In the genomic region with DNA sequence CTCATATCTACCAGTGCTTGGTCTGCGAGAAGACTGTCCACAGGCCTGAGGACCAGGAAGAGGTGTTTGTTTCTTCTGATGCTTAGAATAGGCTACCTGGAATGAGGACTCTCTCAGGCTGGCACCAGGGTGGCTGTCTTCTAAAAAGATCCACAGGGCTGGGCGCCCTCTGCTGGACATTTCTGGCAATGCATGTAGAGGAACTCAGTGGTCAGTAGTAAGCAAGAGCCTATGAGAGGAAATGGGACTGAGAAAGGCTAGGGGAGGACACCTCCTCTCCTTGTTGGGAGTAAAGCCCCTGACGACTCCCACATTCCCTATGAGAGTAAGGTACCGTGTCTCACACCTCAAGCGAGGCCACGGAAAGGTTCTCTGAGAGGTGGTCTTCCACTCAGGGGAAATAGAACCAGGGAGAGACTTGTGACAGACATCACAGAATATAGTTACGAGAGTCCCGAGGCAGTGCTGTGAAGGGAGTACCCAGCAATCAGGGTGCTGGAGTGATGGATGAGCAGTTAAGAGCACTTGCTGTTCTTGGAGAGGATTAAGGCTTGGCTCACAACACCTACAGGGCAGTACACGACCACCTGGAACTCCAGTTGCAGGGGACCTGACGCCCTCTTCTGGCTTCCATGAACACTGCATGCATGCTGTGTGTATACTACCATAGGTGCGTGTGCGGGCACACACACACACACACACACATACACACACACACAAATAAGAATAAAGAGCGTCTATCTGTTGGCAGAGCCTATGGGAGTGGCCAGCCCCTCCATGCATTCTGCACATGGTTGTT, we compare ENCODE assay signal across 8 mouse cellular contexts. TPM values are rescaled to one million over a fixed set of nuclear protein-coding genes. Genes with fewer than 3 reads are reported as not detected.
A peak's percentile ranks its signal among the peaks of the same experiment; 100 is the strongest.
DNase-seq lines count a peak whose midpoint lies in the region; ATAC-seq and TF ChIP-seq lines count a peak whose summit lies in the region.

No protein-coding gene starts in this region.

- TF ChIP-seq CTCF in intestine, postnatal 0 days (IDR thresholded peaks at IDR 0.05; ENCODE audit: low read depth) = peak; percentile 93
- peak; percentile 94; the same call in 1 of the 2 replicates for TF ChIP-seq CTCF in small intestine, adult 2 months (IDR thresholded peaks at IDR 0.05; ENCODE audit: extremely low read depth, insufficient read length, insufficient replicate concordance, low read depth, low read length)

- peak; percentile 57 for ATAC-seq in intestine, postnatal 0 days
- ATAC-seq in midbrain, embryonic 13.5 days = peak; percentile 74

- H3K27ac ChIP-seq in intestine, postnatal 0 days (ENCODE audit: low read depth, low read length) = no peak overlapping the region
- no peak overlapping the region for H3K27ac ChIP-seq in midbrain, embryonic 13.5 days
- H3K27ac ChIP-seq in small intestine, adult 2 months (ENCODE audit: insufficient read depth, low read depth, low read length) = no peak overlapping the region

- WGBS in intestine, postnatal 0 days = 62% methylated on average over 13 of the region's 13 CpGs
- WGBS in midbrain, embryonic 13.5 days = 67% methylated on average over 13 of the region's 13 CpGs
- WGBS in small intestine, adult 2 months = 57% methylated on average over 13 of the region's 13 CpGs

- DNase-seq in adrenal gland, adult 2 months = peak; percentile 71
- DNase-seq in embryo, embryonic 10 days (ENCODE audit: low spot score) = peak; percentile 91
- DNase-seq in gastrocnemius, postnatal 14 days = peak; percentile 80
- DNase-seq in left cerebral cortex, postnatal 25 days (ENCODE audit: low spot score in 2 of 2) = peak; percentile 85 to 88
- DNase-seq in yolk sac, embryonic 10.5 days (ENCODE audit: low spot score) = peak; percentile 66

- H3K4me1 ChIP-seq in intestine, postnatal 0 days (replicated peaks; ENCODE audit: control insufficient read depth, insufficient read depth, low read length) = no peaks in the 10 kb centered on the region
- H3K4me1 ChIP-seq in midbrain, embryonic 13.5 days (replicated peaks) = no peaks in the 10 kb centered on the region
- H3K4me1 ChIP-seq in small intestine, adult 2 months (ENCODE audit: control insufficient read depth, insufficient read depth, insufficient read length, low read length) = no peaks in the 10 kb centered on the region

- TF ChIP-seq POLR2A in small intestine, adult 2 months (IDR thresholded peaks at IDR 0.05; ENCODE audit: low read depth, low read length) = no peak

- H3K9ac ChIP-seq in intestine, postnatal 0 days (ENCODE audit: low read depth, low read length) = no peak overlapping the region
- H3K9ac ChIP-seq in midbrain, embryonic 13.5 days (replicated peaks) = no peak overlapping the region

- intact Hi-C loops in gastrocnemius, postnatal 14 days (cut with DNase I; ENCODE audit: low total_unique reads) = no loop called here
- intact Hi-C loops in left cerebral cortex, postnatal 25 days (cut with DNase I) = loop anchor here (1.0 to 5.0 kb wide), 4 partner anchors 25 to 770 kb away; no protein-coding TSS in a partner anchor

- H3K4me3 ChIP-seq in intestine, postnatal 0 days (ENCODE audit: low read depth, low read length) = no peak overlapping the region
- H3K4me3 ChIP-seq in midbrain, embryonic 13.5 days (replicated peaks) = no peak overlapping the region
- no peak overlapping the region for H3K4me3 ChIP-seq in small intestine, adult 2 months (ENCODE audit: low read depth, low read length)

- no peaks in the 10 kb centered on the region for H3K9me3 ChIP-seq in intestine, postnatal 0 days (ENCODE audit: control insufficient read depth)
- H3K9me3 ChIP-seq in midbrain, embryonic 13.5 days = no peaks in the 10 kb centered on the region

- H3K36me3 ChIP-seq in intestine, postnatal 0 days (ENCODE audit: control insufficient read depth, insufficient read depth) = no peaks in the 10 kb centered on the region
- H3K36me3 ChIP-seq in midbrain, embryonic 13.5 days = no peaks in the 10 kb centered on the region
- no peaks in the 10 kb centered on the region for H3K36me3 ChIP-seq in small intestine, adult 2 months (ENCODE audit: control insufficient read depth, insufficient read depth, low read length)

- no peak overlapping the region for H3K4me2 ChIP-seq in intestine, postnatal 0 days (replicated peaks; ENCODE audit: low read depth)
- H3K4me2 ChIP-seq in midbrain, embryonic 13.5 days (replicated peaks) = no peak overlapping the region

- no peaks in the 10 kb centered on the region for H3K27me3 ChIP-seq in intestine, postnatal 0 days (replicated peaks; ENCODE audit: control insufficient read depth, insufficient read depth, low read length)
- no peaks in the 10 kb centered on the region; the same call in 1 of the 2 replicates for H3K27me3 ChIP-seq in midbrain, embryonic 13.5 days
- H3K27me3 ChIP-seq in small intestine, adult 2 months (ENCODE audit: control insufficient read depth, insufficient read depth, low read length) = no peaks in the 10 kb centered on the region

RNA-seq across cellular contexts. Expression of a gene that starts 34.6 kb away (rescaled TPM):
- 1 to 10 TPM; 5.9 to 6.1 TPM for total RNA-seq in adrenal gland, adult 2 months (2021)
- polyA plus RNA-seq in adrenal gland, adult 2 months (2012; rRNA removed) = 10.3 and 11.9 TPM in 2 replicates
- total RNA-seq in gastrocnemius, postnatal 14 days (2021) = 1 to 10 TPM; 1.2 to 2.1 TPM
- polyA plus RNA-seq in intestine, postnatal 0 days (2015; fragmentation: Nextera tagmentation; extraction: Ambion mirVana) = 12.0 and 12.6 TPM in 2 replicates
- 10 to 100 TPM; 16.7 to 18.8 TPM for total RNA-seq in left cerebral cortex, postnatal 25 days (2021)
- 15.7 and 17.6 TPM in 2 replicates for polyA plus RNA-seq in midbrain, embryonic 13.5 days (2015; fragmentation: Nextera tagmentation; extraction: Ambion mirVana)
- 3.1 and 5.0 TPM in 2 replicates for polyA plus RNA-seq in small intestine, adult 2 months (2012; rRNA removed)

RNA-seq across cellular contexts. Expression of a gene that starts 41.1 kb away (rescaled TPM):
- 10 to 100 TPM; 37.8 to 40.5 TPM for total RNA-seq in adrenal gland, adult 2 months (2021)
- 18.5 and 18.7 TPM in 2 replicates for polyA plus RNA-seq in adrenal gland, adult 2 months (2012; rRNA removed)
- total RNA-seq in gastrocnemius, postnatal 14 days (2021) = 10 to 100 TPM; 15.8 to 17.9 TPM
- polyA plus RNA-seq in intestine, postnatal 0 days (2015; fragmentation: Nextera tagmentation; extraction: Ambion mirVana) = 16.9 and 18.2 TPM in 2 replicates
- 10 to 100 TPM; 21.5 to 22.6 TPM for total RNA-seq in left cerebral cortex, postnatal 25 days (2021)
- polyA plus RNA-seq in midbrain, embryonic 13.5 days (2015; fragmentation: Nextera tagmentation; extraction: Ambion mirVana) = 21.7 and 22.6 TPM in 2 replicates
- polyA plus RNA-seq in small intestine, adult 2 months (2012; rRNA removed) = 8.8 and 27.4 TPM in 2 replicates
